Mouse (Mus musculus) brown adipose tissue, adult 24 weeks (tissue): ENCODE results near the gene Ap2s1. TPM values are rescaled to one million over a fixed set of nuclear protein-coding genes. Genes with fewer than 3 reads are reported as not detected.
"Not testable (repeated sequence)": the region's sequence is repeated elsewhere in the genome, so short reads cannot be mapped to it uniquely, and the experiment has no call there.

ENCODE experiments used
- H3K27ac ChIP-seq: fragments of 200-500 bp; replicated peaks from 2 replicates; pipeline ENCODE4 v1.5.1; 2012; ENCODE audit warnings: low read depth, mild to moderate bottlenecking, low read length
- H3K4me1 ChIP-seq: fragments of 200-500 bp; 2 replicates; pipeline ENCODE4 v1.6.1; 2012; ENCODE audit warnings: low read length, mixed read lengths; ENCODE audit not compliant: control insufficient read depth, insufficient read depth, insufficient read length
- H3K4me3 ChIP-seq: fragments of 200-500 bp; 2 replicates; pipeline ENCODE4 v1.5.1; 2012; ENCODE audit warnings: low read depth, mild to moderate bottlenecking, low read length, moderate library complexity; ENCODE audit not compliant: insufficient read depth
- polyA plus RNA-seq: library from polyadenylated mRNA; stranded (reverse); fragments of >200 nt; gene quantifications from 2 replicates; pipeline ENCODE4 v1.2.4, GENCODE M21; 2012; ENCODE audit not compliant: missing spikeins, insufficient read depth, insufficient read length

Gene Ap2s1
- polyA plus RNA-seq: 80.6 and 87.2 TPM in 2 replicates

DNA sequence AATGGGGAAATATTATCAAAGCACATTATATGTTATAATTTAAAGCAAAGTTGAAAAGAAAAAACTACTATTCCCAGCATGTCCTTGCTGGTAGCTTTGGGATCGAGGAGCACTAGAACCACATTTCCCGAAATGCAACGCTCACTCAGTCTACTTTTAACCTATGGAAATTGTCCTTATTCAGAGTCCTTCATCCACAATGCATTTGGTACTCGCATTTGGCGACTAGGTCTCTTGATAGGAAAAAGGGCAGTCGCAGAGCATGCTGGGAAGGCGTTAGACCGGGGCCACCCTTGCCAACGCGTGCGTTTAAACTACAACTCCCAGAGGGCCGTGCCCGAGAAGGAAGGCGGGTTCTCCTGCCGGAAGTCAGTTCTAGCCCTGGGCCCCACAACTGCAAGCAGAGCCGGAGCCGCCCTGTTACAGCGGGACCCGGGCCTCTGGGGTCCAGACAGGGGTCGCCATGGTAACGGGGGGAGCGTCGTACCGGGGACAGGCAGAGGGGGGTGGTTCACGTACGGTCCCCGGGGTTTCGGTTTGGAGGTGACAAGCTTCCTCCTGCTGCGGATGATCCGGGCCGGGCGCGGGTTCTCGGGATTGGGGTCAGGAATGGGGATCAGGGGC lies at the start of gene Ap2s1:
Gene Ap2s1, plus strand, starts transcription at position 338 of the 624 bp plus-strand sequence.
- peak within 1 kb of the TSS; percentile 9 for H3K27ac ChIP-seq
- peaks cover 4% of the 10 kb centered on the region; the same call in 1 of the 2 replicates for H3K4me1 ChIP-seq
- peak within 1 kb of the TSS; percentile 79 for H3K4me3 ChIP-seq

DNA sequence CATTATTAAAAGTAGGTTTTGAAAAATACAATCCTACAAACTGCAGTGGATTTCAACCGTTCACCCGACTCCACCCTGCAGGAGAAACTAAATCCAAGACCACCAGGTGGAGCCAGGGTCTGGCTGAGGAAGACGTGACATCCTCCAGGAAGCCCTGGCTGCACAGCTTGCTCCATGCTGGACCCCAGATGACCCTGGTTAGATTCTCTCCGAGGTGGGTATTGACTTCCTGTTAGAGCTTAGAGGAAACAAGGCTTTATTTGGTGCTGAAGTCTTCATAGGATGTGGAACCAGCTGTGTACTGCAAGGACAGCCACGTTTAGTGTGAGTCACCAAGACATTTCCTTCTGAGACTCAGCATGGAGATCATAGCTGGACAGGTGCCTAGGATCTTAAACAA lies 49.0 kb upstream of the Ap2s1 start:
- Histone ChIP-seq H3K4me3 (no peak overlapping the region), H3K27ac (no peak overlapping the region), H3K4me1 (no peaks in the 10 kb centered on the region)

DNA sequence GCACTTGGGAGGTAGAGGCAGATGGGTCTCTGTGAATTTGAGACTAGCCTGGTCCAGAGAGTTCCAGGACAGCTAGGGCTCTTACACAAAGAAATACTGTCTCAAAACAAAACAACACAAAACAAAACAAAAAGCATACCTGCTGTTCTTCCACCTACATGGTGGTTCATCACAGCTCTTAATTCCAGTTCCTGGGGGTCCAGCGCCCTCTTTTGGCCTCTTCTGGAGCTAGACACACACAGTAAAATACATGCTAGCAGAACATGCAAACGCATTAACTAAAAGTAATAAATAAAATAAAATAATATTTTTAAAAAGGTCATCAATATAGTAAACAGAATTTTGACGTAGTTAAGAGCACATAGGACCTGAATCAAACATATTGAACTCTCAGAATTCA lies 43.2 kb upstream of the Ap2s1 start:
- H3K27ac ChIP-seq: no peak overlapping the region
- no peaks in the 10 kb centered on the region for H3K4me1 ChIP-seq
- H3K4me3 ChIP-seq: no peak overlapping the region

DNA sequence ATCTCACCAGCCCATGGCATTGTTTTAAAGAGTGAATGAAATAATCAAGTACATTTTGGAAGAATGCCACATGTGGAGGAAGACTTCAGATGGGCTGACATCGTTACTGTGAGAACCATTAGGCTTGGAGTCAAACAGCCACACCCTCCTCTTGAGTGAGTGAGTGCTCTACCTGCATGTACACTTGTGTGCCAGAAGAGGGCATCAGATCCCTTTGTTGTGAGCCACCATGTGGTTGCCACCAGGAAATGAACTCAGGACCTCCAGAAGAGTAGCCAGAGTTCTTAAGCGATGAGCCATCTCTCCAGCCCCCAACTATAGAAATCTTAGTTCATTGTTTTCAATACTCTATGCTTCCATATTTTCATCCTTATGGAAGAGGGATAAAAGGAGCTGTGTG lies 39.2 kb upstream of the Ap2s1 start:
- no peak overlapping the region for H3K4me3 ChIP-seq
- H3K4me1 ChIP-seq: no peaks in the 10 kb centered on the region
- H3K27ac ChIP-seq: no peak overlapping the region

DNA sequence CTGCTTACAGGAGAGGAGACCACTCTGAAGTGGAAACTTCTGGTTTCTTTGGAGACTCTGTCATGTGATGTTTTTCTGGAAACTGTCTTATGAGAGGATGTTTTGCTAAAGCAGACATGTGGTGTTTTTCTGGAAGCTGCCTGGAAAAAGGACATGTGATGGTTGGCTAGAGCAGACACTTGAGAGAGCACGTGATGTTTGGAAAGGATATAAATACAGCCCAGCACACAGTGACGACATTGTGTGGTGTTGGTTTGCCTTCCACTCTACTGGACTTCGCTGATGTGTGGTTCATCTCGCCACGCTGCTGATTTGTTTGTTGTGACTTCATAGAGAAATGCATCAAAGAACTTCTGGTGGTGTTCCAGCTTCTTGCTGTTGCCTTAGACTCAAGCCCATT lies 37.6 kb upstream of the Ap2s1 start:
- Histone ChIP-seq H3K4me3 (no peak overlapping the region), H3K4me1 (no peaks in the 10 kb centered on the region), H3K27ac (no peak overlapping the region)

DNA sequence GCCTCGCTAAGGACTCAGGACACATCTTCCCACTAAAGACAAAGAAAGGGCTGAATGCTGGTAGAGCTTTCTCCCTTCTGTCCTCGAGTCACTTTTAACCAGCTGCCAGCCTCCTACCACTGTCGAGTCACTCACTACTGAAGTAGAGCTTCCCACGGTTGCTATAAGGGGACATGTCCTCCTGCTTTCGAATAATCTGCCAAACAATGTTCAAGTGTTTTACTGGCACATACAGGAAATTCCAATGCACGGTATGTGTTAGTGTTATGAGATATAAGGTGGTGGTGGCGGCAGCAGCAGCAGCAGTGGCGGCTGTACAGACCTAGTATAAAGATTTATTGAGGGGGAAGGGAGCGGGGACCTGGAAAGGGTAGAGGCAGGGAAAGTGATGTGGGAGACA lies 31.8 kb upstream of the Ap2s1 start:
- no peak overlapping the region for H3K4me3 ChIP-seq
- H3K27ac ChIP-seq: no peak overlapping the region
- H3K4me1 ChIP-seq: no peaks in the 10 kb centered on the region

DNA sequence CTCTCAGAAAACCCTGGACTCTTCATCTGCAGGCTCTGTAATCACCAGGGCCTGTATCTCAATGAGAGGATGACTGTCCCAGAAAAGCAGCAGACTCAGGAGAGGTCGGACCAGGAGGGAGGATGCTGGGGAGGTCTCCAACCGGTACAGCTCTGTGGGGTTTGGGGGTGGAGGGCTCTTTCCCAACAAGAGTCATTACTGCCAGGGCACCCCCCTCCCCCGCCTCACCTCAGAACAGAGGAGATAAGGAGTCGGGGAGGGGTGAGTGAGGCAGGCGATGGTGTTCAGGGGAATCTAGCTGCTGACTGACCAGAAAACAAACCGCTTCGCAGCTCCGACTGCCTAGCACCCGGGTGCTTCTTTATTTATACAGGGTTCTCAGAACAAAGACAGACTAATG lies 30.0 kb upstream of the Ap2s1 start:
- Histone ChIP-seq H3K4me1 (no peaks in the 10 kb centered on the region), H3K27ac (no peak overlapping the region), H3K4me3 (no peak overlapping the region)

DNA sequence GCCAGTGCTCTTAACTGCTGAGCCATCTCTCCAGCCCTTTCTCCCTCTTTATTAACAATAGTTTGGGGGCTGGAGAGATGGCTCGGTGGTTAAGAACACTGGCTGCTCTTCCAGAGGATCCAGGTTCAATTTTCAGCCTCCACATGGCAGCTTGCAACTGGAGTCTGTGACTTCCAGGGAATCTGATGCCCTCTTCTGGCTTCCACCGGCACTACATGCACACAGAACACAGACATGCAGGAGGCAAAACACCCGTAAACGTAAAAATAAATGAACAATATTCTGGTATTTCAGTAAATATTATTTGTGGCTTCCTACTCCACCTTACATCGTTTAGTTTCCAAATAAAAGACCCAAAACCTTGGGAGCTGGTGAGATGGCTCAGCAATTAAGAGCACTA lies 27.6 kb upstream of the Ap2s1 start:
- no peak overlapping the region for H3K4me3 ChIP-seq
- no peaks in the 10 kb centered on the region for H3K4me1 ChIP-seq
- H3K27ac ChIP-seq: no peak overlapping the region

DNA sequence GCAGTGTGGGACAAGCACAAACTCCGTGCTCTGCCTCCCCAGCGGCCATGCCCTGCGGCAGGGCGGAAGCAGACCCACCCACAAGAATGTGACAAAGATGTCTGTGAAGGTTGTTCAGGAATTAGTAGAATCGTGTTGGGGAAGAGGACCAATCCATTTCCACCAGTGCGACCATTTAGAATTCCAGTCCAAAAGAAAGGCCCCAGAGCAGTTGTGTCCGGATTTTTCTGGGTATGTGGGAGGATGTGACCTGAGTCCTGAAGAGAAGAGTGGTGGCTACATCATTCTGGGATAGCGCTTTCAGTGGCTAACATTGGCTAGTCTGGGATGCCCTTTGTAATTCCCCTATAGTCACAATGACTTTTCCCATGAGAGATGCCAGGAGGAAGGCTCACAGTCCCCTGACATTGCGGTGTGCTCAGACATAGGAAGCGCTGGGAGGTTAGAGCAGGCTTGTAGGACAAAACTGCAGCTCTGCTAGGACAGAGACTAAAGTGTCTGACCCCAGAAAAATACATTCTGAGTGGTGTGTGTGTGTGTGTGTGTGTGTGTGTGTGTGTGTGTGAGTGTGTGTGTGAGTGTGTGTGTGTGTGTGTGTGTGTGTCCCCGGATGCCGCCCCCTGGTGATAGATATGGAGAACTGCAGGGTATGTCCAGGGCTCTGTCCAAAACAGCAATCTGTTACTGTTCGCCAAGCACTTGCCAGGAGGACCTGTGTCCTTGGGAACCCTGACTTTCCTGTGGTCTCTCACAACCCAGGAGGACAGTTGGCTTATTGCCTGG lies 25.4 kb upstream of the Ap2s1 start:
- Histone ChIP-seq H3K27ac (no peak overlapping the region), H3K4me1 (no peaks in the 10 kb centered on the region), H3K4me3 (no peak overlapping the region)

DNA sequence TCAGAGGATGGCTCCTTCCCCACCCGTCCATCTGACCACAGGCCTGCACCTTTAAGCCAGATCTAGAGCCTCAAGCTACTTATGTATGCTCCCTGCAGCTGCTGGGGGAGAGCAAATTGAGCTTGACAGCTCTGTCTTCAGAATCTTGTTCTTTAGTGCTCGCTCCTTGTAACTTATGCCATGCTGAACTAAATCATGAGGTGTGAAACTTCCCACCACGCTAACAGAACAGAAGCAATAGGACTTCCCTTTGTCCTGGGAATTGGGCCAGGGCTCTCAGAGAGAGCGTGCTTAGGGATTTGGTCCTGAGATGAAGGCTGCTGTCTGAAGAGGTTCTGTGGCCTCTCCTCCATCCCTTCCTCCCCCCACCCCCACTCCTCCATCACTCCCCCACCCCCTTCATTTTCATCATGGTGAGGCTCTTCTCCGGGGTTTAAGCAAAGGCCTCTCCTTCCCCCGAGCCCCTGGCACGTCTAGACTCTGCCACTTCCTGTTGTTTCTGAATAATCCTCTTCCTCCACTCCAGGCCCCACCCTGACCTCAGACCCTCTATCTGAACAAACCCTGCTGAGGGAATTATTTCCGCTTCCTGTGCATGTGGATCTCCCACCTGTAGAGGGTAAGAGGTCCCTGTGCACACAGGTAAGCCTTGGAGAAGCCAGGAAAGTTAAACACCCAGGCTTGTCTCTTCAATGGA lies 21.6 kb upstream of the Ap2s1 start:
- not testable (repeated sequence) for H3K4me1 ChIP-seq, H3K27ac ChIP-seq, H3K4me3 ChIP-seq

DNA sequence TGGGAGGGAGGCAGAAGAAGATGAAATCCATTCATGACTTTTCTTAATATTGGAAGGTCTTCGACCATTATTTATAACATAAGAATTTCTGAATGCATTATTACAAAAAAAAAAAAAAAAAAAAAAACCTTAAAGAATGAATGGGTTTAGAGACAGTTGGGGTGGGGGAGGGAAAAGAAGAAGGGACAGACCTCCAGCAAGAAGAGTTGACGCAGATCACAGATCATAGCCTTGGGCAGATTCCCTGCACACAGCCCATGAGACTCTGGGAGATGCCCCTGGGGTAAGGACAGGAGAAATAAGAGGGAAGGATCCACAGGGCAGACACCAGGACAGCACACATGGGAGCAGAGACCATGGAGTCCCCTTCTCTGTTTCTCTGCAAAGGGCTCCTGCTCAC lies 16.6 kb upstream of the Ap2s1 start, which contains the start of gene Ceacam9:
Gene Ceacam9, plus strand, starts transcription at position 301 of the 400 bp plus-strand sequence.
- no peak within 1 kb of the TSS for H3K4me3 ChIP-seq
- H3K27ac ChIP-seq: no peak within 1 kb of the TSS
- H3K4me1 ChIP-seq: no peaks in the 10 kb centered on the region

DNA sequence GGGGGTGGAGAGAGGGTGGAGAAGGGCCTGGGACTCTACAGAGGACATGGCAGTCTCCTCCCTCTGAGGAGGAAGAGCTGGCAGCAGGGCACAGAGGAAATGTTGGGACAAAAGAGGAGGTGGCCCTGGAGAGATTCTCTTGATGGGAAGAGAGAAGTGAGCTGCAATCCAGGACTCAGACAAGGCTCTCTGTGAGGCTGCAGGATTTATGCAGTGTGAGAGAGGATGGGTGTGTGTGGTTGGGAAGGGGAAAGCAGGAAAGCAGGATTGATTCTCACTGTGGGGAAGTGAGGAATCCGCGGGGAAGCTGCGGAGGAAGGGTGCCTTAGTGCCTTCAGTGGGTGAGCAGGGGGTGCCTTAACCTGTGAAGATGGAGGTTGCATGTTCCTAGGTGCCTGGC lies 15.7 kb upstream of the Ap2s1 start:
- H3K27ac ChIP-seq, H3K4me1 ChIP-seq, H3K4me3 ChIP-seq: not testable (repeated sequence)

DNA sequence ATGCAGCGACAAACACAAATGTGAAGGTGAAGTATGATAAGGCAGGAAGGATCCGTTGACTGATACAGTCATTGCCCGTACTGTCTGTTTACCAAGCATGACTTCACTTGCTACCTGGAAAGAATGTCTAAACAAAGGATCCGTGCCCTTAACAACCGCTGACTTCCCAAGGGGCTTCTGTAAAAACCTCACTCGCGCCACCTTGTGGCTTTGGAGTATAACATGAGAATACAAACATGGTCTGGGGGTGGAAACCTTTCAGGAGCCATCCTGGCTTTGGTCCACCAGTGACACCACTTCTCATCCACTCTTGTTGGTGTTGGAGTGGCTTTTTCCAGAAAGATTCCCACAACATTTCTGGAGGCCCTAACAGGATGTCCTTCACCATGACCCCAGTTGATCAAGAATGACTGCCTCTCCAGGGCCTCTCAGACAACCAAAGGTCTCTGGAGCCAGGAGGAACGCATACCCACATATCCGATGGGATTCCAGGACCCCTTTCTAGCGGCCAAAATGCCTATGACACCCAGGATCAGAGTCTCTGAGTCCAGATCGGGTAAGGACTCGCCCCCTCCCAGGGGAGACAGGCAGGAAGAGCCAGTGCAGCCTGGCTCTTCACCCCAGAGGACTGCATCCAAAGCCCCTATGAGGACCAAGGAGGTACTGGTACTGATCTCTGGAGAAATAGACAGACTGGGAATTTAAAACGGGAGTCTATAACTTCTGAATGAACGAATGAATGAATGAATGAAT lies 9.4 kb upstream of the Ap2s1 start:
- Histone ChIP-seq H3K27ac (peak overlapping the region; percentile 22), H3K4me1 (peaks cover 10% of the 10 kb centered on the region), H3K4me3 (no peak overlapping the region)

DNA sequence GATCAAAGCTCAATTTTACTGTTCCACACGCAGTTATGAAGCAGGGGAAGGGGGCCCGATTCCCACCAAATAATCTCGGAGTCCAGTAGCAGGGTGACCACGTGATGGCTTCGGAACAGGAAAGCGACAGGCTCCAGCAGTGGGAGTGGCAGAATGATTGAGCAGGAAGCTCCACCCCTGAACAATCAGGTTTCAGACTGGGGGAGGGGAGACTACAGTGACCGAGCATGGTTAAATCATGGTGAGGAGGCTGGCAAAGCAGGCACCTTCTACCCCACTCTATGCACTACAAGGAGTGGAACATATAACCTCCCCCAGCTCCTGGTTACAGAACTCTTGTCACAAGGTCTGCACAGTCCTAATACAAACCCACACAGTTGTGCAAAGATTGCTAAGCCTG lies 8.6 kb upstream of the Ap2s1 start:
- peaks cover 10% of the 10 kb centered on the region for H3K4me1 ChIP-seq
- not testable (repeated sequence) for H3K4me3 ChIP-seq, H3K27ac ChIP-seq

DNA sequence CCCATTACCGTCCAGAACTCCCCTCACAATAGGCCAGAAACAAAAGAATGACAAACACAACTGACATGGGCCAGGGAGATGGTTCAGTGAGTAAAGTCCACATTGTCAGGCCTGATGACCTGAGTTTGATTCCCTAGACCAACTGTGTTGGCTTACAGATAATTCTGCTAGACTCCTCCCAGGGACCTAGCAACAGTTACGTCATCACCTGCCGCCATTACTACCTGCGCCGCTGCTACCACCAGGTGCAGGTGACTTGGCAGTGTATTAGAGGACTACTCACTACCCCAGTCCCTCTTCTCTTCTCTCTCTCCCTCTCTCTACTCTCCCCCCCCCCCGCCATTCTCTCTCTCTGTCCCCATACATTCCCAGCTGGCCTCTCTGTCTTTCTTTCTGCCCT lies 7.4 kb upstream of the Ap2s1 start:
- H3K4me3 ChIP-seq: no peak overlapping the region
- peaks cover 10% of the 10 kb centered on the region for H3K4me1 ChIP-seq
- no peak overlapping the region for H3K27ac ChIP-seq
